Mouse (Mus musculus): ENCODE results near the gene Pmvk. TPM values are rescaled to one million over a fixed set of nuclear protein-coding genes. Genes with fewer than 3 reads are reported as not detected.

The Pmvk gene
- 8.2 TPM for total RNA-seq (2023)

GRCm38 (mm10) chr3:89454401-89455177 lies at the start of gene Pmvk:
Gene Pmvk (plus strand): TSS chr3:89454541.

GRCm38 (mm10) chr3:89411490-89412393 lies 42.6 kb upstream of the Pmvk start, which contains the start of gene Flad1:
Gene Flad1 (minus strand): TSS chr3:89411870.

GRCm38 (mm10) chr3:89418170-89418860 lies 36.0 kb upstream of the Pmvk start, which contains the start of the genes Cks1b and Shc1:
Gene Cks1b (minus strand): TSS chr3:89418383.
Gene Shc1 (plus strand): TSS chr3:89418443.

DNA sequence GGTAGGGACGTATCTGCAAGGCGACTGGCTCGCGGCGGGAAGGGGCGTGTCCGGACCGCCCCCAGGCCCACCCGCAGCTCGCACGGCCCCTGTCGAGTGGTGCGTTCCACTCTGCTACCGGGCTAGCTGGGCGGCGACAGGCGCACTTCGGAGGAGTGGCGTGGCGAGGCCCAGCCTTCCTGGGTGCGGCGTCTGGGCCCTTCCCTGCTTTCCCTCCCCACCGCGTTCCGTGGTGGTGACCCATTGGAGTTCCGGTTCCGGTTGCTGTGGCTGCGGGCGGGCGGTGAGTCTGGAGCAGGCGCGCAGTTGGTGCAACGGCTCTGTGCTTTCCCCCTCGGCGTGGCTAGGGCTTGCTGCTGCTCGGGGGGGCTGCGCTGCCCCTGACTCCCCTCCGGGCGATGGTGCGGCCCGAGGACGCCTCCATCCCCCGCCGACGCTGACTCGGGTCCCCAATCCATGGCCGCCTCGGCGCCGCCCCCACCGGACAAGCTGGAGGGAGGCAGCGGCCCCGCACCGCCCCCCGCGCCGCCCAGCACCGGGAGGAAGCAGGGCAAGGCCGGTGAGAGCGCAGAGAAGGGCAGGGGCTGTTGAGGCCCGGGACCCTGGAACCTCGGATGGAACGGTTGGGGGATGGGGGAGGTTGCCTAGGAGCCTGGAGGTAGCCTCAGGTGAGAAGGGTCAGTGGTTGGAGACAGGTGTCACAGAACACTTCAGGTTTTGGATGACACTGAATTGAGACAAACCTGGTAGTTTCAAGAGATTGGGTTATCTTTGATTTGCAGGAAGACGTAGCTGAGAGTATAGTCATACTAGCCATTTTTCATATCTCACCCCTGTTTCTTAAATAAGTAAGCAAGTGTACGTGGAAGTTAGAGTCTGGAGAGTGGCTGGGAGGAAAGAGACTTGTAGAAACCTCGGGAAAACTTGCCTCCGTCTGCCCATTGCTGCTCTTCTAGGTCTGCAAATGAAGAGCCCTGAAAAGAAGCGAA lies 23.9 kb upstream of the Pmvk start, which contains the start of gene Pygo2:
Pygo2 (plus strand) TSS at position 44 of the 989 bp plus-strand sequence.

GRCm38 (mm10) chr3:89436176-89437113 lies 17.9 kb upstream of the Pmvk start, which contains the start of gene Pbxip1:
Gene Pbxip1 (plus strand): TSS chr3:89436706.

Other genes starting within 250 kb of the Pmvk start
- gene Thbs3, start 239.4 kb upstream of the Pmvk start, total RNA-seq (2023): 12.1 TPM
- 205 TPM for gene Mtx1, start 227.5 kb upstream of the Pmvk start, total RNA-seq (2023)
- 0.50 TPM for gene Muc1, start 225.5 kb upstream of the Pmvk start, total RNA-seq (2023)
- gene Krtcap2, start 208.6 kb upstream of the Pmvk start, total RNA-seq (2023): 94.5 TPM
- 2.0 TPM for gene Trim46, start 208.2 kb upstream of the Pmvk start, total RNA-seq (2023)
- 55.3 TPM for gene Dpm3, start 195.2 kb upstream of the Pmvk start, total RNA-seq (2023)
- 113 TPM for gene Slc50a1, start 184.0 kb upstream of the Pmvk start, total RNA-seq (2023)
- gene Efna1, start 173.4 kb upstream of the Pmvk start, total RNA-seq (2023): 0.41 TPM
- gene Efna3, start 131.6 kb upstream of the Pmvk start, total RNA-seq (2023): not detected
- not detected for gene Efna4, start 116.5 kb upstream of the Pmvk start, total RNA-seq (2023)
- 19.3 TPM for gene Adam15, start 104.5 kb upstream of the Pmvk start, total RNA-seq (2023)
- 0.24 TPM for gene Dcst2, start 92.6 kb upstream of the Pmvk start, total RNA-seq (2023)
- gene Dcst1, start 89.3 kb upstream of the Pmvk start, total RNA-seq (2023): not detected
- gene Zbtb7b, start 59.8 kb upstream of the Pmvk start, total RNA-seq (2023): 111 TPM
- not detected for gene Lenep, start 51.7 kb upstream of the Pmvk start, total RNA-seq (2023)
- gene Flad1, start 42.7 kb upstream of the Pmvk start, total RNA-seq (2023): 29.4 TPM
- gene Cks1b, start 36.2 kb upstream of the Pmvk start, total RNA-seq (2023): 2.8 TPM
- gene Shc1, start 36.1 kb upstream of the Pmvk start, total RNA-seq (2023): 96.2 TPM
- 54.1 TPM for gene Pygo2, start 24.3 kb upstream of the Pmvk start, total RNA-seq (2023)
- gene Pbxip1, start 17.8 kb upstream of the Pmvk start, total RNA-seq (2023): 115 TPM
- gene Kcnn3, start 65.6 kb downstream of the Pmvk start, total RNA-seq (2023): not detected